Mouse (Mus musculus): Measurements from ENCODE around the gene Jup. TPM values are rescaled to one million over a fixed set of nuclear protein-coding genes. Genes with fewer than 3 reads are reported as not detected.

Jup gene
- total and polyA plus RNA-seq, 3 experiments: 0.33 TPM; not detected in 2

GRCm38 (mm10) chr11:100404456-100405074 is 7.0 kb upstream of the Jup start:
- TF ChIP-seq POLR2AphosphoS5 (IDR thresholded peaks at IDR 0.05; ENCODE audit: insufficient replicate concordance, low read depth, low read length) (no peak), TAL1 (conservative IDR thresholded peaks at IDR 0.05; ENCODE audit: low read depth, low read length) (no peak), CTCF (IDR thresholded peaks at IDR 0.05; ENCODE audit: low read depth, low read length) (no peak), GATA1 (IDR thresholded peaks at IDR 0.05; ENCODE audit: borderline replicate concordance, low read length) (no peak), GATA2 (IDR thresholded peaks at IDR 0.05; ENCODE audit: borderline replicate concordance, low read depth, low read length) (no peak)
- H3K4me1 ChIP-seq (ENCODE audit: insufficient read depth, low read depth, low read length): peaks cover 5% of the 10 kb centered on the region; the same call in 1 of the 2 replicates
- no peak for ATAC-seq (ENCODE audit: extremely low read depth, insufficient number of reproducible peaks, low FRiP score, poor library complexity, severe bottlenecking)
- H3K36me3 ChIP-seq (replicated peaks): no peaks in the 10 kb centered on the region
- no peaks in the 10 kb centered on the region for H3K9me3 ChIP-seq (replicated peaks)
- DNase-seq (ENCODE audit: low spot score): no peak
- H3K27me3 ChIP-seq (ENCODE audit: insufficient read depth, low read length): peaks cover 42% of the 10 kb centered on the region
- no peak overlapping the region for H3K4me3 ChIP-seq (ENCODE audit: low read depth, low read length)

GRCm38 (mm10) chr11:100403445-100404134 is 6.0 kb upstream of the Jup start:
- no peaks in the 10 kb centered on the region for H3K36me3 ChIP-seq (replicated peaks)
- DNase-seq (ENCODE audit: low spot score) (no peak), ATAC-seq (ENCODE audit: extremely low read depth, insufficient number of reproducible peaks, low FRiP score, poor library complexity, severe bottlenecking) (no peak)
- H3K4me1 ChIP-seq (ENCODE audit: insufficient read depth, low read depth, low read length): peaks cover 5% of the 10 kb centered on the region; the same call in 1 of the 2 replicates
- H3K27me3 ChIP-seq (ENCODE audit: insufficient read depth, low read length): peaks cover 37% of the 10 kb centered on the region
- no peaks in the 10 kb centered on the region for H3K9me3 ChIP-seq (replicated peaks)
- H3K4me3 ChIP-seq (ENCODE audit: low read depth, low read length): no peak overlapping the region
- TF ChIP-seq TAL1 (conservative IDR thresholded peaks at IDR 0.05; ENCODE audit: low read depth, low read length): no peak
- TF ChIP-seq CTCF (IDR thresholded peaks at IDR 0.05; ENCODE audit: low read depth, low read length): no peak
- no peak for TF ChIP-seq GATA2 (IDR thresholded peaks at IDR 0.05; ENCODE audit: borderline replicate concordance, low read depth, low read length)
- TF ChIP-seq POLR2AphosphoS5 (IDR thresholded peaks at IDR 0.05; ENCODE audit: insufficient replicate concordance, low read depth, low read length): no peak
- no peak for TF ChIP-seq GATA1 (IDR thresholded peaks at IDR 0.05; ENCODE audit: borderline replicate concordance, low read length)

GRCm38 (mm10) chr11:100402682-100403081 is 5.1 kb upstream of the Jup start:
- Histone ChIP-seq H3K4me1 (ENCODE audit: insufficient read depth, low read depth, low read length) (peaks cover 6% of the 10 kb centered on the region), H3K27me3 (ENCODE audit: insufficient read depth, low read length) (peaks cover 34% of the 10 kb centered on the region), H3K9me3 (replicated peaks) (no peaks in the 10 kb centered on the region), H3K36me3 (replicated peaks) (no peaks in the 10 kb centered on the region), H3K4me3 (ENCODE audit: low read depth, low read length) (no peak overlapping the region)
- TF ChIP-seq TAL1 (conservative IDR thresholded peaks at IDR 0.05; ENCODE audit: low read depth, low read length): no peak
- no peak for TF ChIP-seq GATA1 (IDR thresholded peaks at IDR 0.05; ENCODE audit: borderline replicate concordance, low read length)
- TF ChIP-seq POLR2AphosphoS5 (IDR thresholded peaks at IDR 0.05; ENCODE audit: insufficient replicate concordance, low read depth, low read length): no peak
- no peak for TF ChIP-seq GATA2 (IDR thresholded peaks at IDR 0.05; ENCODE audit: borderline replicate concordance, low read depth, low read length)
- no peak for ATAC-seq (ENCODE audit: extremely low read depth, insufficient number of reproducible peaks, low FRiP score, poor library complexity, severe bottlenecking)
- DNase-seq (ENCODE audit: low spot score): no peak

GRCm38 (mm10) chr11:100402240-100402639 is 4.7 kb upstream of the Jup start:
- no peak for TF ChIP-seq POLR2AphosphoS5 (IDR thresholded peaks at IDR 0.05; ENCODE audit: insufficient replicate concordance, low read depth, low read length)
- TF ChIP-seq TAL1 (conservative IDR thresholded peaks at IDR 0.05; ENCODE audit: low read depth, low read length): no peak
- TF ChIP-seq GATA1 (IDR thresholded peaks at IDR 0.05; ENCODE audit: borderline replicate concordance, low read length): no peak
- no peak for TF ChIP-seq GATA2 (IDR thresholded peaks at IDR 0.05; ENCODE audit: borderline replicate concordance, low read depth, low read length)
- TF ChIP-seq CTCF (IDR thresholded peaks at IDR 0.05; ENCODE audit: low read depth, low read length): no peak
- no peaks in the 10 kb centered on the region for H3K36me3 ChIP-seq (replicated peaks)
- ATAC-seq (ENCODE audit: extremely low read depth, insufficient number of reproducible peaks, low FRiP score, poor library complexity, severe bottlenecking) (no peak), DNase-seq (ENCODE audit: low spot score) (no peak)
- peaks cover 36% of the 10 kb centered on the region for H3K27me3 ChIP-seq (ENCODE audit: insufficient read depth, low read length)
- peaks cover 10% of the 10 kb centered on the region for H3K4me1 ChIP-seq (ENCODE audit: insufficient read depth, low read depth, low read length)
- H3K4me3 ChIP-seq (ENCODE audit: low read depth, low read length): no peak overlapping the region
- H3K9me3 ChIP-seq (replicated peaks): no peaks in the 10 kb centered on the region

- DNase-seq (ENCODE audit: low spot score): no peak
These were observed 3.3 kb upstream of the Jup start for GRCm38 (mm10) chr11:100400842-100401241.

More at GRCm38 (mm10) chr11:100400842-100401241, 3.3 kb upstream of the Jup start:
- no peak for TF ChIP-seq GATA1 (IDR thresholded peaks at IDR 0.05; ENCODE audit: borderline replicate concordance, low read length)
- no peak for TF ChIP-seq CTCF (IDR thresholded peaks at IDR 0.05; ENCODE audit: low read depth, low read length)
- TF ChIP-seq TAL1 (conservative IDR thresholded peaks at IDR 0.05; ENCODE audit: low read depth, low read length): no peak
- no peak for TF ChIP-seq GATA2 (IDR thresholded peaks at IDR 0.05; ENCODE audit: borderline replicate concordance, low read depth, low read length)
- no peak for TF ChIP-seq POLR2AphosphoS5 (IDR thresholded peaks at IDR 0.05; ENCODE audit: insufficient replicate concordance, low read depth, low read length)
- Histone ChIP-seq H3K4me3 (ENCODE audit: low read depth, low read length) (no peak overlapping the region), H3K9me3 (replicated peaks) (no peaks in the 10 kb centered on the region), H3K36me3 (replicated peaks) (no peaks in the 10 kb centered on the region), H3K27me3 (ENCODE audit: insufficient read depth, low read length) (peaks cover 34% of the 10 kb centered on the region), H3K4me1 (ENCODE audit: insufficient read depth, low read depth, low read length) (peaks cover 10% of the 10 kb centered on the region)
- no peak for ATAC-seq (ENCODE audit: extremely low read depth, insufficient number of reproducible peaks, low FRiP score, poor library complexity, severe bottlenecking)

Measured in G1E (cell line).